Mouse (Mus musculus): ENCODE results near the gene Coro1b. TPM values are rescaled to one million over a fixed set of nuclear protein-coding genes. Genes with fewer than 3 reads are reported as not detected.

Coro1b gene
- polyA plus RNA-seq, 1 experiment from 2014 or later: 64.4 TPM

GRCm38 (mm10) chr19:4102626-4103025, 45.8 kb upstream of the Coro1b start:
- Histone ChIP-seq H3K4me2 (ENCODE audit: low read depth, low read length) (no peak overlapping the region), H3K27ac (ENCODE audit: low read depth) (no peak overlapping the region), H3K27me3 (ENCODE audit: insufficient read depth, low read length) (peaks cover 19% of the 10 kb centered on the region), H3K9ac (replicated peaks) (no peak overlapping the region), H3K36me3 (replicated peaks; ENCODE audit: insufficient read depth, low read length) (peaks cover 7% of the 10 kb centered on the region), H3K4me3 (ENCODE audit: low read depth, low read length) (no peak overlapping the region), H3K4me1 (ENCODE audit: insufficient read depth) (peaks cover 33% of the 10 kb centered on the region), H3K9me3 (ENCODE audit: low read length) (no peaks in the 10 kb centered on the region)
- WGBS (ENCODE audit: insufficient replicate concordance): 86% methylated on average over 12 of the region's 12 CpGs
- no peak for DNase-seq
- no peak for TF ChIP-seq EP300 (IDR thresholded peaks at IDR 0.05; ENCODE audit: low read depth)
- TF ChIP-seq CTCF (IDR thresholded peaks at IDR 0.05; ENCODE audit: low read depth): no peak
- ATAC-seq: no peak

- peaks cover 7% of the 10 kb centered on the region for H3K36me3 ChIP-seq (replicated peaks; ENCODE audit: insufficient read depth, low read length)
- H3K9ac ChIP-seq (replicated peaks): no peak overlapping the region
- H3K27ac ChIP-seq (ENCODE audit: low read depth): no peak overlapping the region
- ATAC-seq (no peak), DNase-seq (no peak)
- no peaks in the 10 kb centered on the region for H3K9me3 ChIP-seq (ENCODE audit: low read length)
- WGBS (ENCODE audit: insufficient replicate concordance): 92% methylated on average over 18 of the region's 18 CpGs
- H3K4me2 ChIP-seq (ENCODE audit: low read depth, low read length): no peak overlapping the region
- TF ChIP-seq CTCF (IDR thresholded peaks at IDR 0.05; ENCODE audit: low read depth) (no peak), EP300 (IDR thresholded peaks at IDR 0.05; ENCODE audit: low read depth) (no peak)
- H3K4me3 ChIP-seq (ENCODE audit: low read depth, low read length): no peak overlapping the region
- H3K27me3 ChIP-seq (ENCODE audit: insufficient read depth, low read length): peaks cover 19% of the 10 kb centered on the region
- peaks cover 28% of the 10 kb centered on the region for H3K4me1 ChIP-seq (ENCODE audit: insufficient read depth)
These were observed 45.1 kb upstream of the Coro1b start for GRCm38 (mm10) chr19:4103294-4103693.

- no peak overlapping the region for H3K27ac ChIP-seq (ENCODE audit: low read depth)
- no peak for ATAC-seq
- TF ChIP-seq CTCF (IDR thresholded peaks at IDR 0.05; ENCODE audit: low read depth) (no peak), EP300 (IDR thresholded peaks at IDR 0.05; ENCODE audit: low read depth) (no peak)
- DNase-seq: no peak
- no peaks in the 10 kb centered on the region for H3K9me3 ChIP-seq (ENCODE audit: low read length)
- H3K4me1 ChIP-seq (ENCODE audit: insufficient read depth): peaks cover 23% of the 10 kb centered on the region
- 62% methylated on average over 3 of the region's 3 CpGs for WGBS (ENCODE audit: insufficient replicate concordance)
- peaks cover 7% of the 10 kb centered on the region for H3K36me3 ChIP-seq (replicated peaks; ENCODE audit: insufficient read depth, low read length)
- H3K9ac ChIP-seq (replicated peaks): no peak overlapping the region
- peaks cover 19% of the 10 kb centered on the region for H3K27me3 ChIP-seq (ENCODE audit: insufficient read depth, low read length)
- H3K4me3 ChIP-seq (ENCODE audit: low read depth, low read length): no peak overlapping the region
- H3K4me2 ChIP-seq (ENCODE audit: low read depth, low read length): no peak overlapping the region
These were observed 44.6 kb upstream of the Coro1b start for GRCm38 (mm10) chr19:4103792-4104191.

GRCm38 (mm10) chr19:4104675-4105194, 43.7 kb upstream of the Coro1b start:
- ATAC-seq (no peak), DNase-seq (no peak)
- H3K4me2 ChIP-seq (ENCODE audit: low read depth, low read length): no peak overlapping the region
- peaks cover 14% of the 10 kb centered on the region for H3K4me1 ChIP-seq (ENCODE audit: insufficient read depth)
- peaks cover 7% of the 10 kb centered on the region for H3K36me3 ChIP-seq (replicated peaks; ENCODE audit: insufficient read depth, low read length)
- no peaks in the 10 kb centered on the region for H3K9me3 ChIP-seq (ENCODE audit: low read length)
- H3K27ac ChIP-seq (ENCODE audit: low read depth): no peak overlapping the region
- peaks cover 19% of the 10 kb centered on the region for H3K27me3 ChIP-seq (ENCODE audit: insufficient read depth, low read length)
- WGBS (ENCODE audit: insufficient replicate concordance): 90% methylated on average over 16 of the region's 16 CpGs
- no peak overlapping the region for H3K9ac ChIP-seq (replicated peaks)
- TF ChIP-seq CTCF (IDR thresholded peaks at IDR 0.05; ENCODE audit: low read depth) (no peak), EP300 (IDR thresholded peaks at IDR 0.05; ENCODE audit: low read depth) (no peak)
- H3K4me3 ChIP-seq (ENCODE audit: low read depth, low read length): no peak overlapping the region

GRCm38 (mm10) chr19:4106654-4107053, 41.8 kb upstream of the Coro1b start:
- no peak overlapping the region for H3K4me2 ChIP-seq (ENCODE audit: low read depth, low read length)
- no peaks in the 10 kb centered on the region for H3K4me1 ChIP-seq (ENCODE audit: insufficient read depth)
- TF ChIP-seq EP300 (IDR thresholded peaks at IDR 0.05; ENCODE audit: low read depth) (no peak), CTCF (IDR thresholded peaks at IDR 0.05; ENCODE audit: low read depth) (no peak)
- 86% methylated on average over 14 of the region's 14 CpGs for WGBS (ENCODE audit: insufficient replicate concordance)
- peaks cover 3% of the 10 kb centered on the region for H3K27me3 ChIP-seq (ENCODE audit: insufficient read depth, low read length)
- no peak for ATAC-seq
- H3K36me3 ChIP-seq (replicated peaks; ENCODE audit: insufficient read depth, low read length): peaks cover 16% of the 10 kb centered on the region
- DNase-seq: no peak
- H3K9me3 ChIP-seq (ENCODE audit: low read length): no peaks in the 10 kb centered on the region
- no peak overlapping the region for H3K9ac ChIP-seq (replicated peaks)
- no peak overlapping the region for H3K4me3 ChIP-seq (ENCODE audit: low read depth, low read length)
- no peak overlapping the region for H3K27ac ChIP-seq (ENCODE audit: low read depth)

- H3K27me3 ChIP-seq (ENCODE audit: insufficient read depth, low read length): no peaks in the 10 kb centered on the region
- H3K4me1 ChIP-seq (ENCODE audit: insufficient read depth): peaks cover 12% of the 10 kb centered on the region
- no peak overlapping the region for H3K27ac ChIP-seq (ENCODE audit: low read depth)
- no peak overlapping the region for H3K4me3 ChIP-seq (ENCODE audit: low read depth, low read length)
- H3K9me3 ChIP-seq (ENCODE audit: low read length): no peaks in the 10 kb centered on the region
- no peak overlapping the region for H3K9ac ChIP-seq (replicated peaks)
- peaks cover 22% of the 10 kb centered on the region for H3K36me3 ChIP-seq (replicated peaks; ENCODE audit: insufficient read depth, low read length)
- ATAC-seq (no peak), DNase-seq (no peak)
- 76% methylated on average over 9 of the region's 9 CpGs for WGBS (ENCODE audit: insufficient replicate concordance)
- no peak overlapping the region for H3K4me2 ChIP-seq (ENCODE audit: low read depth, low read length)
- TF ChIP-seq CTCF (IDR thresholded peaks at IDR 0.05; ENCODE audit: low read depth) (no peak), EP300 (IDR thresholded peaks at IDR 0.05; ENCODE audit: low read depth) (no peak)
These were observed 39.9 kb upstream of the Coro1b start for GRCm38 (mm10) chr19:4108535-4108934.

Data from liver, postnatal 0 days (tissue).